Mouse (Mus musculus) liver, postnatal 0 days (tissue): Measurements from ENCODE around the gene Cdkn2c. TPM values are rescaled to one million over a fixed set of nuclear protein-coding genes. Genes with fewer than 3 reads are reported as not detected.
"Not testable (repeated sequence)": the region's sequence is repeated elsewhere in the genome, so short reads cannot be mapped to it uniquely, and the experiment has no call there.

ENCODE experiments used
- ATAC-seq: fragments of 200-750 bp; cut with Nextera tagmentation; 2 replicates; pipeline ENCODE4 v1.8.0; 2017; ENCODE audit warnings: mild to moderate bottlenecking, moderate library complexity
- DNase-seq: peaks from one replicate; pipeline ENCODE4 v3.0.0-alpha.2; 2016
- H3K27ac ChIP-seq: fragments of 300-500 bp; sonication (generic); 2 replicates; pipeline ENCODE4 v1.5.1; 2014; ENCODE audit warnings: antibody characterized with exemption, moderate library complexity, mild to moderate bottlenecking, low read depth
- H3K27me3 ChIP-seq: fragments of 300-500 bp; sonication (generic); 2 replicates; pipeline ENCODE4 v1.6.1; 2014; ENCODE audit warnings: low read length, control low read depth, mixed read lengths; ENCODE audit not compliant: insufficient read depth
- H3K36me3 ChIP-seq: fragments of 300-500 bp; sonication (generic); replicated peaks from 2 replicates; pipeline ENCODE4 v1.6.1; 2014; ENCODE audit warnings: mild to moderate bottlenecking, control low read depth, low read length, moderate library complexity, mixed read lengths; ENCODE audit not compliant: insufficient read depth
- H3K4me1 ChIP-seq: fragments of 300-500 bp; sonication (generic); 2 replicates; pipeline ENCODE4 v1.6.1; 2014; ENCODE audit warnings: antibody characterized with exemption, mild to moderate bottlenecking, control low read depth; ENCODE audit not compliant: insufficient read depth
- H3K4me2 ChIP-seq: fragments of 300-500 bp; sonication (generic); 2 replicates; pipeline ENCODE4 v1.6.1; 2014; ENCODE audit warnings: low read depth, mild to moderate bottlenecking, low read length, moderate library complexity, mixed read lengths
- H3K4me3 ChIP-seq: fragments of 300-500 bp; sonication (generic); 2 replicates; pipeline ENCODE4 v1.5.1; 2014; ENCODE audit warnings: low read depth, low read length
- H3K9ac ChIP-seq: fragments of 300-500 bp; sonication (generic); replicated peaks from 2 replicates; pipeline ENCODE4 v1.6.1; 2014; ENCODE audit warnings: mild to moderate bottlenecking, moderate library complexity
- H3K9me3 ChIP-seq: fragments of 300-500 bp; sonication (generic); 2 replicates; pipeline ENCODE4 v1.6.1; 2016; ENCODE audit warnings: mild to moderate bottlenecking, control low read depth, low read length, mixed read lengths
- CTCF ChIP-seq: sonication (generic); IDR thresholded peaks from 2 replicates; pipeline ENCODE4 v1.5.1; 2016; ENCODE audit warnings: antibody characterized with exemption, low read depth
- EP300 ChIP-seq: IDR thresholded peaks from 2 replicates; pipeline ENCODE4 v1.6.1; 2016; ENCODE audit warnings: antibody characterized with exemption, low read depth, mild to moderate bottlenecking
- WGBS: fragments of 180-500 bp; shearing (Covaris S2); extraction: QIAGEN DNeasy Blood & Tissue Kit; methylation state at CpG from one replicate; pipeline ENCODE4 v1.1.7; 2014; ENCODE audit not compliant: insufficient replicate concordance; 5-methylcytosine and 5-hydroxymethylcytosine counted together
- polyA plus RNA-seq: library from polyadenylated mRNA; unstranded; fragments of >200 nt; fragmentation: Nextera tagmentation; extraction: Ambion mirVana; gene quantifications from 2 replicates; pipeline ENCODE4 v1.2.1, GENCODE M21; 2015

Gene Cdkn2c
- 11.1 and 13.4 TPM in 2 replicates for polyA plus RNA-seq

DNA sequence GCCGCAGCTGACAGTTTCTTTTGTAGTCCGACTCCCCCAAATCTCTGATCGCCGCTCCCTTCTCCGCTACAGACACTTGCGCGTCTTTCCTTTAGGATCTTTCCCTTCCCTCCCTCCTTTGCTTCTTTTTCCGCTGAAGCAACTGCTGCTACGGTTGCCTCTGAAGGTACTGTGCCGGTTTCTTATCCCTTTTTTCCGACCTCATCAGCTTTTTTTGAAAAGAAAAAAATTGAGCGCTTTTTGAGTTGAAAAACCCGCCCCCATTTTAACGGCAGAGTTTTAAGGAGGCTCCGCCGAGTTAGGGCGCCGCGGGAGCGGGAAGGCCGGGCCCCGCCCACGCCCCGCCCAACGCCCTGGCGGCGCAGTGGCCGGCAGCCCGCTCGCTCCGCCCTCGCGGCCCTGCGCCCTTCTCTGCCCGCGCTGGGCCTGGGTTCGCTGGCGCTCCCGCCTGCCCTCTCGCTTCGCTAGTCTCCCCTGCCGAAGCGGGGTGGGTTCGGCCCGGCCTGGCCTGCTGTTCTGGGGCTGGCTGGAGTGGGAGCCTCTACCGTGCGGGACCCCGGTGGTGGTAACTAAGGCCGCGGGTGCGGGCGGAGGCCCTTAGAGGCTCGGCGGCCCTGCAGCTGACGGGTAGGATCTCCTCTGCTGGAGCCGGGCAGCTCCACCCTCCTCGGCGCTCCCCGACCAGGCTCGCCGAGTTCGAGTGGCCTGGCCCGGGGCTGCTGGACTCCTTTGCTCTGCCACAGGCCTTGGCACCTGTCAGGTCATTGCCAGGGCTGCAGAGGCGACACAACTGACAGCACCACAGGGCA lies at the start of gene Cdkn2c:
Gene Cdkn2c, minus strand, starts transcription at position 729 of the 809 bp plus-strand sequence.
- peak within 1 kb of the TSS; percentile 97 for H3K4me2 ChIP-seq
- under 1% methylated on average over 60 of the region's 64 CpGs for WGBS
- peak within 1 kb of the TSS; percentile 89 for H3K9ac ChIP-seq
- peak within 1 kb of the TSS; percentile 95 for H3K27ac ChIP-seq
- peak; percentile 97 for ATAC-seq
- no peaks in the 10 kb centered on the region for H3K9me3 ChIP-seq
- H3K36me3 ChIP-seq = no peaks in the 10 kb centered on the region
- TF ChIP-seq CTCF (peak; percentile 19; the same call in 1 of the 2 replicates), EP300 (no peak; the same call in 1 of the 2 replicates)
- H3K4me1 ChIP-seq = peaks cover 3% of the 10 kb centered on the region; the same call in 1 of the 2 replicates
- H3K4me3 ChIP-seq = peak within 1 kb of the TSS; percentile 95
- H3K27me3 ChIP-seq = peaks cover 5% of the 10 kb centered on the region
- DNase-seq = peak; percentile 92

DNA sequence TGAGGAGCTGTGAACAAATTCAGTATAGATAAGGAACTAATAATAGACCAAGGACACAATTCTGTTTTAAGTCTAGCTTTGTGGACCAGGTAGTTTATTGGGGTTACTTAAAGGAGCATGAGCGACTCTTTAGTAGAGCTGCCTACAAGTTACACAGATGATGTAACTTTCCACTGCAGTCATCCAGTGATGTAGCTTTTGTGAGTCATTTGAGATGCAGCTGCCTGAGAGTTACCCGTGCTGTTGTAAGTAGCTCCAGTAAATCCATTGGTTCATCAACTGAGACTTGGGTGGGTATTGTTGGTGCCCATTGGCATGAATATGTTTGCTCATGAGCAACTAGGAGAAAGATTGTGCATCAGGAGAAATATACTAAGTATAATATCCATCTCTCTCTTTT lies 38.4 kb upstream of the Cdkn2c start:
- H3K9me3 ChIP-seq = no peaks in the 10 kb centered on the region
- no peaks in the 10 kb centered on the region for H3K36me3 ChIP-seq
- DNase-seq = no peak
- H3K4me2 ChIP-seq = no peak overlapping the region
- no peak for ATAC-seq
- no peak overlapping the region for H3K9ac ChIP-seq
- no peak overlapping the region for H3K27ac ChIP-seq
- TF ChIP-seq EP300 (no peak), CTCF (no peak)
- peaks cover 5% of the 10 kb centered on the region; the same call in 1 of the 2 replicates for H3K4me1 ChIP-seq
- no peak overlapping the region for H3K4me3 ChIP-seq
- H3K27me3 ChIP-seq = no peaks in the 10 kb centered on the region
- WGBS = 80% methylated on average over 2 of the region's 2 CpGs

GRCm38 (mm10) chr4:109703568-109703967 lies 36.6 kb upstream of the Cdkn2c start:
- Histone ChIP-seq H3K4me2 (no peak overlapping the region), H3K27ac (no peak overlapping the region), H3K9ac (no peak overlapping the region), H3K4me1 (peaks cover 5% of the 10 kb centered on the region; the same call in 1 of the 2 replicates), H3K9me3 (no peaks in the 10 kb centered on the region), H3K27me3 (no peaks in the 10 kb centered on the region), H3K36me3 (no peaks in the 10 kb centered on the region), H3K4me3 (no peak overlapping the region)
- TF ChIP-seq CTCF = peak; percentile 69
- no peak for TF ChIP-seq EP300
- ATAC-seq (no peak), DNase-seq (no peak)

DNA sequence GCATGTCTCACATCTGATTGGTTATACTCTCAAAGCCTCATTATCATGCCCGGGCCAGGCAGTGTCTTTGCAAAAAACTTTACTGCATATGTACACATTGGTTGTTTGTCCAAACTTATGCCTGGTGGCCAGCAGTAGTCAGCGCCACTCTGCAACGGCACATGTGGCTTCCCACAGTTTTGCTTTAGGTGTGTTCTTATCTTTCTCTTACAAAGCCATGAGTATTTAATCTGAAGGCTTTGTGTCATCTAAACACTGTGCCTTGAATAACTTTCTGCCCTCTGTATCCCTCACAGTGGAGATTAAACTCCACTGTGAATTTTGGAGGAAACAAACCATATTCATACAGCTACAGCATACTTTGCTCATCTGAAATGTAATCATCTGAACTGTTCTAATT lies 33.7 kb upstream of the Cdkn2c start:
- not testable (repeated sequence) for DNase-seq, H3K4me2 ChIP-seq, H3K27me3 ChIP-seq, H3K36me3 ChIP-seq, H3K9ac ChIP-seq, ATAC-seq, H3K9me3 ChIP-seq, H3K4me1 ChIP-seq, H3K4me3 ChIP-seq, H3K27ac ChIP-seq
- WGBS = 65% methylated on average over 3 of the region's 3 CpGs

DNA sequence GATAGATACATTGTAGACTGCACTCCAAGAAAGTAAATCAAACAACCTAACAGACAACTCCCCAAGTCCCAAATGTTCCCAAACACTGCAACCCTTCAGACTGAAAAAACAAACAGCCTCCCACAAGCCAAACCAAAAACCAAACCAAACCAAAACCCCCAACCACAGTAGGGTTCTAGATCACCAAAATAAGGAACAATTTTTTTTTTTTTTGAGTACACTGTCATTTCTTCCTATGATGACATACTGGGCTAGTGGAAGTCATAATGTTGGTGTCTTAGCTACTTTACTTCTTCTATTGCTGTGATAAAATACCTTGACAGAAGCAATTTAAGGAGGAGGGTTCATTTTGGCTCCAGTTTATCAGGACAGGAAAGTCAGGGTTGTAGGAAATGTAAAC lies 25.7 kb upstream of the Cdkn2c start:
- DNase-seq (no peak), ATAC-seq (no peak)
- Histone ChIP-seq H3K9ac (no peak overlapping the region), H3K27me3 (no peaks in the 10 kb centered on the region), H3K27ac (no peak overlapping the region), H3K4me1 (no peaks in the 10 kb centered on the region), H3K4me2 (no peak overlapping the region), H3K9me3 (peaks cover 12% of the 10 kb centered on the region), H3K36me3 (no peaks in the 10 kb centered on the region; the same call in 1 of the 2 replicates), H3K4me3 (no peak overlapping the region)
- TF ChIP-seq CTCF (no peak), EP300 (no peak)

GRCm38 (mm10) chr4:109683561-109683960 lies 16.6 kb upstream of the Cdkn2c start:
- no peak for ATAC-seq
- 67% methylated on average over 2 of the region's 2 CpGs for WGBS
- H3K36me3 ChIP-seq = no peaks in the 10 kb centered on the region

More at GRCm38 (mm10) chr4:109683561-109683960, 16.6 kb upstream of the Cdkn2c start:
- Histone ChIP-seq H3K4me1 (no peaks in the 10 kb centered on the region), H3K27ac (no peak overlapping the region), H3K9me3 (no peaks in the 10 kb centered on the region), H3K4me2 (no peak overlapping the region), H3K4me3 (no peak overlapping the region), H3K27me3 (no peaks in the 10 kb centered on the region), H3K9ac (no peak overlapping the region)
- no peak for DNase-seq
- TF ChIP-seq CTCF (no peak), EP300 (no peak)
